Mouse (Mus musculus): ENCODE results near the gene Ccdc85b. TPM values are rescaled to one million over a fixed set of nuclear protein-coding genes. Genes with fewer than 3 reads are reported as not detected.

The Ccdc85b gene
- polyA plus RNA-seq, 1 experiment: 30.5 TPM

DNA sequence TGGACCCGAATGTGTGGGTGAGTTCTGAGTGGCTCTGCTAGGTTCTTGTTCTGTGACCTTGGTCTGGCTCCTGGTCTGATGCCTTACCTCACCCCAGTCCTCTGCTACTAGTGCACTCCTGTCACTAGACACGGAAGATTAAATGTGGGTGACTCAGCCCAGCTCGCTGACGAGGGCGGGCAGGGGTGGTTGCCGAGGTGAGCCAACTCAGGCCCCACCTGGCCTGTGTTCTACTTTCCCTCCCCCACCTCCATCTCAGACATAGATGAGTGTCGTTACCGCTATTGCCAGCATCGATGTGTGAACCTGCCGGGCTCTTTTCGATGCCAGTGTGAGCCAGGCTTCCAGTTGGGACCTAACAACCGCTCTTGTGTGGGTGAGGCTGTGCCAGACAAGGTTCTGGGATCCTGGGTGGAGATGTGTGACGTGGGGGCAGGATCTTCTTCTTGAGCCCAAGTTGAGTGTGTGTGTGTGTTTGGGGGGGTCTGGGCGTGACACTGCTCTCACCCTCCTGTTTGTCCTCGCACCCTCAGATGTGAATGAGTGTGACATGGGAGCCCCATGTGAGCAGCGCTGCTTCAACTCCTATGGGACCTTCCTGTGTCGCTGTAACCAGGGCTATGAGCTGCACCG, 20.1 kb upstream of the Ccdc85b start:
- H3K79me3 ChIP-seq (ENCODE audit: low read depth): peaks cover 25% of the 10 kb centered on the region
- peaks cover 63% of the 10 kb centered on the region for H3K36me3 ChIP-seq (ENCODE audit: control insufficient read depth, insufficient read depth)
- H3K27me3 ChIP-seq (ENCODE audit: control insufficient read depth, insufficient read depth, insufficient read length): no peaks in the 10 kb centered on the region
- no peak for TF ChIP-seq MYOG (IDR thresholded peaks at IDR 0.05; ENCODE audit: control insufficient read depth, extremely low read depth, insufficient read length)
- no peak for TF ChIP-seq MYOD1 (IDR thresholded peaks at IDR 0.05; ENCODE audit: control insufficient read depth, insufficient read length, low read depth)
- no peak for TF ChIP-seq FOSL1 (IDR thresholded peaks at IDR 0.05; ENCODE audit: insufficient read depth, low read length, poor library complexity, severe bottlenecking)
- no peak for TF ChIP-seq USF1 (IDR thresholded peaks at IDR 0.05; ENCODE audit: low read depth)
- TF ChIP-seq CEBPB (IDR thresholded peaks at IDR 0.05; ENCODE audit: low read depth): no peak
- no peak overlapping the region for H3K4me3 ChIP-seq (ENCODE audit: insufficient read depth, poor library complexity, severe bottlenecking)
- H3K79me2 ChIP-seq (ENCODE audit: control insufficient read depth, insufficient read depth): peaks cover 49% of the 10 kb centered on the region
- H3ac ChIP-seq (ENCODE audit: control insufficient read depth, insufficient read length, low read depth): no peak overlapping the region

DNA sequence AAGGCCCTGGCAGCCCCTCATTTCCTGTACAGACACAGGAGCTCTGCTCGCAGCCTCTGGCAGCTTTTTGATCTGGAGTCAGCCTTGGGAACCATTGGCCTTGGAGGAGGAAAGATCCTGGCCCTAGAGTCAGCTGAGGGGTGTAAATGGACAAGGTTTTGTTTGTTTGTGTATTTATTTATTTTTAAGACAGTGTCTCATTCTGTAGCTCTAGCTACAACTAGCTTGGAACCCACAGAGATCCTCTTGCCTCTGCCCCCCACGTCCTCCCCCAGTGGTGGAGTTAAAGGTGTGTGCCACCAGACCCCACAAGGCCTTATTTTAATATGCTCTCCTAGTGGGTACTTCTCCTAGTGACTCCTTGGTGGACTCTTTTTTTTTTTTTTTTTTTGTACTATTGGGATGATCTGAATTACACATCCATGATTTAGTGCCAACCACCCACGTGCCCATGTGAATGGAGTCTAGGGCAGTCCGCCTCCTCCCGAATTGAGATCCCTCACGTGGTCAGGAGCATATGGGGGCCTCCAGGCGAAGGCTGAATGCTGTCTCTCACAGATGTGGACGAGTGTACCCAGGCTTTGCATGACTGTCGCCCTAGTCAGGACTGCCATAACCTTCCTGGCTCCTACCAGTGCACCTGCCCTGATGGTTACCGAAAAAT, 19.4 kb upstream of the Ccdc85b start:
- Histone ChIP-seq H3ac (ENCODE audit: control insufficient read depth, insufficient read length, low read depth) (no peak overlapping the region), H3K79me3 (ENCODE audit: low read depth) (peaks cover 25% of the 10 kb centered on the region), H3K27me3 (ENCODE audit: control insufficient read depth, insufficient read depth, insufficient read length) (no peaks in the 10 kb centered on the region), H3K4me3 (ENCODE audit: insufficient read depth, poor library complexity, severe bottlenecking) (no peak overlapping the region), H3K36me3 (ENCODE audit: control insufficient read depth, insufficient read depth) (peaks cover 57% of the 10 kb centered on the region), H3K79me2 (ENCODE audit: control insufficient read depth, insufficient read depth) (peaks cover 49% of the 10 kb centered on the region)
- TF ChIP-seq USF1 (IDR thresholded peaks at IDR 0.05; ENCODE audit: low read depth) (peak; percentile 1), FOSL1 (IDR thresholded peaks at IDR 0.05; ENCODE audit: insufficient read depth, low read length, poor library complexity, severe bottlenecking) (no peak)

DNA sequence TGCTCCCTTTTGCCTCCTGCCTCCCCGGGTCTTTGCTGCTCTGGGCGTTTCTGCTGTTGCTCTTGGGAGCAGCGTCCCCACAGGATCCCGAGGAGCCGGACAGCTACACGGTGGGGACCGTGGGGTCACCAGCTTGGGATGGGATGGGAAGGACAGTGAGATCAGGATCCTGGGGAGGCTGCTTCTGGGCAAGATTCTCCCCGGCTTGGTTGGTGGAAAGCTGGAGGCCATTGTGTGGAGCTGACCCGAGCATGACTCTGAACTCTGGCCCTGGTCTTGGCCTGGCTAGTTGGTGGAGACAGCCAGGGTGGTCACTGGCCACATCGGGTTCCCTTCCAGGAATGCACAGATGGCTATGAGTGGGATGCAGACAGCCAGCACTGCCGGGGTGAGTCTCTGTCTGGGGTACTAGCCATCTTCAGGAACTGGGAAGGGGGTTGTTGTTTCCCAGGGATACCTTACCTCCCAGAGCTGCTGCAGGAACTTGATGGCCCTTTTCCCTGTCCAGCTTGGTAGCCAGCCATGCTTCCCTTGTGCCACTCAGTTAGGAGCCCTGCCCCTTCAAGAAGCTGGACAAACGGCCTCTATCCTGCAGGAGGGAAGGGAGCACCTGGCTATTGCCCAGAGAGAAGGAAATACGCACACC, 17.5 kb upstream of the Ccdc85b start:
- peaks cover 25% of the 10 kb centered on the region for H3K79me3 ChIP-seq (ENCODE audit: low read depth)
- peak overlapping the region; percentile 75 for H3K4me3 ChIP-seq (ENCODE audit: insufficient read depth, poor library complexity, severe bottlenecking)
- H3K79me2 ChIP-seq (ENCODE audit: control insufficient read depth, insufficient read depth): peaks cover 49% of the 10 kb centered on the region
- H3K27me3 ChIP-seq (ENCODE audit: control insufficient read depth, insufficient read depth, insufficient read length): no peaks in the 10 kb centered on the region
- H3ac ChIP-seq (ENCODE audit: control insufficient read depth, insufficient read length, low read depth): peak overlapping the region; percentile 56
- H3K36me3 ChIP-seq (ENCODE audit: control insufficient read depth, insufficient read depth): peaks cover 39% of the 10 kb centered on the region
- TF ChIP-seq CTCF (IDR thresholded peaks at IDR 0.05; ENCODE audit: control insufficient read depth, insufficient read depth, insufficient read length): no peak
- TF ChIP-seq FOSL1 (IDR thresholded peaks at IDR 0.05; ENCODE audit: insufficient read depth, low read length, poor library complexity, severe bottlenecking): no peak
- no peak for TF ChIP-seq MAX (IDR thresholded peaks at IDR 0.05)
- no peak for TF ChIP-seq CEBPB (IDR thresholded peaks at IDR 0.05; ENCODE audit: low read depth)
- no peak for TF ChIP-seq USF1 (IDR thresholded peaks at IDR 0.05; ENCODE audit: low read depth)
- no peak for TF ChIP-seq MYOG (IDR thresholded peaks at IDR 0.05; ENCODE audit: control insufficient read depth, extremely low read depth, insufficient read length)

- H3K79me3 ChIP-seq (ENCODE audit: low read depth): peaks cover 25% of the 10 kb centered on the region
- H3K79me2 ChIP-seq (ENCODE audit: control insufficient read depth, insufficient read depth): peaks cover 49% of the 10 kb centered on the region
- H3ac ChIP-seq (ENCODE audit: control insufficient read depth, insufficient read length, low read depth): peak overlapping the region; percentile 56
- TF ChIP-seq MAX (IDR thresholded peaks at IDR 0.05): no peak
- peak; percentile 5 for TF ChIP-seq CTCF (IDR thresholded peaks at IDR 0.05; ENCODE audit: control insufficient read depth, insufficient read depth, insufficient read length)
- peaks cover 34% of the 10 kb centered on the region for H3K36me3 ChIP-seq (ENCODE audit: control insufficient read depth, insufficient read depth)
- H3K4me3 ChIP-seq (ENCODE audit: insufficient read depth, poor library complexity, severe bottlenecking): peak overlapping the region; percentile 75
- H3K27me3 ChIP-seq (ENCODE audit: control insufficient read depth, insufficient read depth, insufficient read length): no peaks in the 10 kb centered on the region
These were observed 16.8 kb upstream of the Ccdc85b start for GRCm38 (mm10) chr19:5474281-5475068.

- Histone ChIP-seq H3K4me3 (ENCODE audit: insufficient read depth, poor library complexity, severe bottlenecking) (peak within 1 kb of the TSS; percentile 75), H3K36me3 (ENCODE audit: control insufficient read depth, insufficient read depth) (peaks cover 26% of the 10 kb centered on the region), H3K79me2 (ENCODE audit: control insufficient read depth, insufficient read depth) (peaks cover 45% of the 10 kb centered on the region), H3ac (ENCODE audit: control insufficient read depth, insufficient read length, low read depth) (peak within 1 kb of the TSS; percentile 78), H3K79me3 (ENCODE audit: low read depth) (peaks cover 25% of the 10 kb centered on the region), H3K27me3 (ENCODE audit: control insufficient read depth, insufficient read depth, insufficient read length) (no peaks in the 10 kb centered on the region)
- peak; percentile 69 for TF ChIP-seq MAX (IDR thresholded peaks at IDR 0.05)
- no peak for TF ChIP-seq CTCF (IDR thresholded peaks at IDR 0.05; ENCODE audit: control insufficient read depth, insufficient read depth, insufficient read length)
These were observed 16.0 kb upstream of the Ccdc85b start, which contains the start of gene Efemp2 for GRCm38 (mm10) chr19:5473720-5474119. Efemp2 (plus strand) TSS chr19:5473954.

GRCm38 (mm10) chr19:5472857-5473256, 15.2 kb upstream of the Ccdc85b start:
- H3K79me3 ChIP-seq (ENCODE audit: low read depth): peaks cover 22% of the 10 kb centered on the region
- H3K36me3 ChIP-seq (ENCODE audit: control insufficient read depth, insufficient read depth): peaks cover 17% of the 10 kb centered on the region
- no peak overlapping the region for H3ac ChIP-seq (ENCODE audit: control insufficient read depth, insufficient read length, low read depth)
- H3K4me3 ChIP-seq (ENCODE audit: insufficient read depth, poor library complexity, severe bottlenecking): peak overlapping the region; percentile 7
- peaks cover 37% of the 10 kb centered on the region for H3K79me2 ChIP-seq (ENCODE audit: control insufficient read depth, insufficient read depth)
- no peaks in the 10 kb centered on the region for H3K27me3 ChIP-seq (ENCODE audit: control insufficient read depth, insufficient read depth, insufficient read length)
- TF ChIP-seq MYOD1 (IDR thresholded peaks at IDR 0.05; ENCODE audit: control insufficient read depth, insufficient read length, low read depth) (no peak), MAX (IDR thresholded peaks at IDR 0.05) (peak; percentile 37)

Measured in C2C12 (cell line).